Mouse (Mus musculus) central nervous system, embryonic 11.5 days (tissue): ENCODE data around the gene Pbld1. TPM values are rescaled to one million over a fixed set of nuclear protein-coding genes. Genes with fewer than 3 reads are reported as not detected.

Experiments
- polyA plus RNA-seq: library from polyadenylated mRNA; depleted of rRNA; stranded (reverse); fragments of >200 nt; gene quantifications from 2 replicates; pipeline ENCODE4 v1.2.3, GENCODE M21; 2012; rRNA removed

Gene Pbld1
- 0.71 and 0.72 TPM in 2 replicates for polyA plus RNA-seq

DNA sequence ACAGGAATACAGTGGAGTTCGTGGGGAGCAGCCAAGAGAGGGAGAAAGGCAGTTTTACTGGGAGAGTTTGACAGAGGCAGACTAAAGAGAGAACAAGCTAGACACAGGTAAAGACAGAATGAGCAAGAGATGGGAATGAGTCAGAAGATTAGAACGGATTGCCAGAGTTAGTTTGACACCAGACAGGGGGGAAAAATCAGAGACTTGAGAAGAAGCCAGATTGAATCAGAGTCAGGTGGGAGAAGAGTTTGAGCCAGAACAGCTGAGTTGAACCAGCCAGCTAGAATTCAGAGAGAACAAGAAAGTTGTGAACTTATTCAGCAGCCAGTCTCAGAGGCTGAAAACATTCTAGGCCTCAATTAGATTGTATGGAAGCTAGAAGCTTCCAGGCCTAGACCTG lies at the start of gene Pbld1:
Gene Pbld1, plus strand, starts transcription at position 301 of the 400 bp plus-strand sequence.

GRCm38 (mm10) chr10:63023749-63024579 lies 36.0 kb upstream of the Pbld1 start, which contains the start of the genes Hnrnph3 and Pbld2:
Hnrnph3 (minus strand) TSS chr10:63024217.
Pbld2 (plus strand) TSS chr10:63024315.

GRCm38 (mm10) chr10:63099521-63099920 lies 39.6 kb downstream of the Pbld1 start, which contains the start of gene Atoh7:
Atoh7 (plus strand) TSS chr10:63099651.

Other genes with a start within 250 kb of the Pbld1 start
- gene Tet1, start 151.2 kb upstream of the Pbld1 start, polyA plus RNA-seq = 4.4 and 7.0 TPM in 2 replicates
- gene Slc25a16, start 139.5 kb upstream of the Pbld1 start, polyA plus RNA-seq = 11.2 and 12.7 TPM in 2 replicates
- 36.1 and 36.9 TPM in 2 replicates for gene Dna2, start 113.1 kb upstream of the Pbld1 start, polyA plus RNA-seq
- 21.2 and 22.4 TPM in 2 replicates for gene Rufy2, start 79.9 kb upstream of the Pbld1 start, polyA plus RNA-seq
- gene Hnrnph3, start 35.9 kb upstream of the Pbld1 start, polyA plus RNA-seq = 217 and 220 TPM in 2 replicates
- 2.2 and 2.5 TPM in 2 replicates for gene Pbld2, start 35.8 kb upstream of the Pbld1 start, polyA plus RNA-seq
- 0.62 and 0.67 TPM in 2 replicates for gene Atoh7, start 39.5 kb downstream of the Pbld1 start, polyA plus RNA-seq
- gene Mypn, start 143.8 kb downstream of the Pbld1 start, polyA plus RNA-seq = 0.06 and 0.70 TPM in 2 replicates
- 43.5 and 48.8 TPM in 2 replicates for gene Herc4, start 183.6 kb downstream of the Pbld1 start, polyA plus RNA-seq